Mouse (Mus musculus): ENCODE measurements around the gene Cdh11. TPM values are rescaled to one million over a fixed set of nuclear protein-coding genes. Genes with fewer than 3 reads are reported as not detected.

The Cdh11 gene
- total and polyA plus RNA-seq, 3 experiments = 0.07 TPM; not detected in 2

DNA sequence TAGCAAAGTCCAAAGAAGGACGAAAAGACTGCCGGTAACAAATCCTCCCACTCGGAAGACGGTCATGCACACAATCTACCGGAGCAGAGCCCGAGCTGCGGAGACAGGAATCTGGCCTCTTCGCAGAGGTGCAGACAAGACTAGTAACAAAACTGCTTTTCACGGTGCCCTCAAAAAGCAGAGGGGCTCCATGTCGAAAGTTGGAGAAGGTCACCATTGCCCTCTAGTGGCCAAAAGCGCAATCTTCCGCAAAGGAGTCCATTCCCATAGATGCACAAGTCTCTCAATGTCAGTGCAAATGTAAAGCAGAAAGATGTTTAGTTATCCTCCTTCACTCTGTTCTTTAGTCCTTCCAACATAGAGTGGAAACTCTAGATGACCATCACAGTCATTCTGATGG is 4.5 kb downstream of the Cdh11 start (continued):
- TF ChIP-seq EP300 (IDR thresholded peaks at IDR 0.05; ENCODE audit: low read depth in 1 of 2, low read length in 2 of 2) = no peak
- TF ChIP-seq RAD21 (IDR thresholded peaks at IDR 0.05; ENCODE audit: low read depth, low read length) = peak; percentile 78

- no peaks in the 10 kb centered on the region for H3K9me3 ChIP-seq (replicated peaks; ENCODE audit: insufficient read depth, low read length)
Observed at GRCm38 (mm10) chr8:102774594-102774993, 10.8 kb downstream of the Cdh11 start.

DNA sequence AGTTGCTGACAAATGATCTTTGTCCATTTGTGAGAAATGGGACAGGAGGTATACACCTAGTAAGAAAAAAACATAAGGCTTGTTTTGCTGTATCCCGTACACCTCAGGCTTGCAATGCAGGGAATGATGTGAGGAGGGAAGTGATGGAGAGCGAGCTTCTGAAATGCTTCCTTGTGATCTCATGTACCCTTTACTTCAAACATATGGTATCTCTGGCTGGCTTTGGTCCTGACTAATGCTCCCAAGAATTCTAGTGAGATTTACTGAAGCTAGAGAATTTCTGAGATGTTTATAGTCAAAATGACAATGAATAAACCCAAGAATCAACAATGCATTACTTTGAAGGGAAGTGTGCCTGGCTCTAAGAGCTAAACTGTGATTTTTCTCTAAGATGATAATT is 14.0 kb downstream of the Cdh11 start:
- Histone ChIP-seq H3K9ac (ENCODE audit: control insufficient read depth, low read depth, low read length, poor library complexity, severe bottlenecking) (no peak overlapping the region), H3K79me2 (ENCODE audit: control insufficient read depth, insufficient read depth, low read length, poor library complexity) (no peaks in the 10 kb centered on the region), H3K9me3 (replicated peaks; ENCODE audit: insufficient read depth, low read length) (no peaks in the 10 kb centered on the region), H3K36me3 (ENCODE audit: control insufficient read depth in 1 of 2, insufficient read depth in 2 of 2, low read length in 2 of 2) (no peaks in the 10 kb centered on the region), H3K27me3 (ENCODE audit: control insufficient read depth in 1 of 2, insufficient read depth in 2 of 2, low read length in 2 of 2) (no peaks in the 10 kb centered on the region), H3K27ac (ENCODE audit: control insufficient read depth, low read depth, low read length) (no peak overlapping the region), H3K4me1 (ENCODE audit: control insufficient read depth in 1 of 2, insufficient read depth in 2 of 2, low read length in 2 of 2) (no peaks in the 10 kb centered on the region), H3K4me3 (ENCODE audit: control insufficient read depth in 1 of 2, insufficient read depth in 1 of 2, low read depth in 2 of 2, low read length in 2 of 2) (no peak overlapping the region)
- DNase-seq (ENCODE audit: low read depth, low spot score) = no peak
- TF ChIP-seq CHD1 (IDR thresholded peaks at IDR 0.05; ENCODE audit: low read depth, low read length) (no peak), CHD2 (IDR thresholded peaks at IDR 0.05; ENCODE audit: low read length) (no peak), MYB (IDR thresholded peaks at IDR 0.05; ENCODE audit: low read depth, low read length) (no peak), SMC3 (IDR thresholded peaks at IDR 0.05; ENCODE audit: low read depth, low read length) (no peak), GATA1 (IDR thresholded peaks at IDR 0.05; ENCODE audit: low read depth, low read length) (no peak), JUND (IDR thresholded peaks at IDR 0.05; ENCODE audit: low read depth, low read length) (no peak), EP300 (IDR thresholded peaks at IDR 0.05; ENCODE audit: low read depth in 1 of 2, low read length in 2 of 2) (no peak)

More at GRCm38 (mm10) chr8:102774594-102774993, 10.8 kb downstream of the Cdh11 start:
- H3K4me1 ChIP-seq (ENCODE audit: control insufficient read depth in 1 of 2, insufficient read depth in 2 of 2, low read length in 2 of 2) = no peaks in the 10 kb centered on the region
- H3K9ac ChIP-seq (ENCODE audit: control insufficient read depth, low read depth, low read length, poor library complexity, severe bottlenecking) = no peak overlapping the region
- no peak for TF ChIP-seq MEF2A (IDR thresholded peaks at IDR 0.05; ENCODE audit: extremely low read depth, insufficient replicate concordance, low read depth, low read length, poor library complexity, severe bottlenecking)
- TF ChIP-seq KAT2A (conservative IDR thresholded peaks at IDR 0.05; ENCODE audit: low read depth, low read length) = no peak
- no peak for TF ChIP-seq ZMIZ1 (IDR thresholded peaks at IDR 0.05; ENCODE audit: low read depth, low read length)
- TF ChIP-seq HCFC1 (IDR thresholded peaks at IDR 0.05; ENCODE audit: low read depth, low read length) = no peak
- TF ChIP-seq USF1 (IDR thresholded peaks at IDR 0.05; ENCODE audit: low read depth, low read length) = no peak
- TF ChIP-seq SMC3 (IDR thresholded peaks at IDR 0.05; ENCODE audit: low read depth, low read length) = no peak
- no peak for TF ChIP-seq POLR2AphosphoS5 (IDR thresholded peaks at IDR 0.05; ENCODE audit: borderline replicate concordance, low read depth, low read length)
- TF ChIP-seq ZNF384 (IDR thresholded peaks at IDR 0.05; ENCODE audit: low read depth, low read length) = no peak
- TF ChIP-seq POLR2AphosphoS2 (IDR thresholded peaks at IDR 0.05; ENCODE audit: low read length) = no peak
- TF ChIP-seq CHD2 (IDR thresholded peaks at IDR 0.05; ENCODE audit: low read length) = no peak
- TF ChIP-seq ETS1 (IDR thresholded peaks at IDR 0.05; ENCODE audit: low read depth, low read length) = no peak
- TF ChIP-seq MAZ (IDR thresholded peaks at IDR 0.05; ENCODE audit: low read depth, low read length) = no peak
- no peak for TF ChIP-seq MYB (IDR thresholded peaks at IDR 0.05; ENCODE audit: low read depth, low read length)
- no peak for TF ChIP-seq MAFK (IDR thresholded peaks at IDR 0.05; ENCODE audit: borderline replicate concordance, low read depth, low read length)
- TF ChIP-seq RCOR1 (IDR thresholded peaks at IDR 0.05; ENCODE audit: low read depth, low read length) = no peak
- TF ChIP-seq JUND (IDR thresholded peaks at IDR 0.05; ENCODE audit: low read depth, low read length) = no peak
- TF ChIP-seq NRF1 (IDR thresholded peaks at IDR 0.05; ENCODE audit: insufficient read depth, low read depth, low read length, poor library complexity, severe bottlenecking) = no peak
- TF ChIP-seq GATA1 (IDR thresholded peaks at IDR 0.05; ENCODE audit: low read depth, low read length) = no peak
- no peak for TF ChIP-seq E2F4 (IDR thresholded peaks at IDR 0.05; ENCODE audit: borderline replicate concordance, low read depth, low read length)
- DNase-seq (ENCODE audit: low read depth, low spot score) = no peak
- no peaks in the 10 kb centered on the region for H3K79me2 ChIP-seq (ENCODE audit: control insufficient read depth, insufficient read depth, low read length, poor library complexity)
- no peaks in the 10 kb centered on the region for H3K36me3 ChIP-seq (ENCODE audit: control insufficient read depth in 1 of 2, insufficient read depth in 2 of 2, low read length in 2 of 2)
- no peaks in the 10 kb centered on the region for H3K27me3 ChIP-seq (ENCODE audit: control insufficient read depth in 1 of 2, insufficient read depth in 2 of 2, low read length in 2 of 2)
- H3K27ac ChIP-seq (ENCODE audit: control insufficient read depth, low read depth, low read length) = no peak overlapping the region
- H3K4me3 ChIP-seq (ENCODE audit: control insufficient read depth in 1 of 2, insufficient read depth in 1 of 2, low read depth in 2 of 2, low read length in 2 of 2) = no peak overlapping the region
